Mouse (Mus musculus) hindbrain, embryonic 11.5 days (tissue): ENCODE data around the gene Trpv4. TPM values are rescaled to one million over a fixed set of nuclear protein-coding genes. Genes with fewer than 3 reads are reported as not detected.

Experiments
- ATAC-seq: fragments of 200-750 bp; cut with Nextera tagmentation; 2 replicates; pipeline ENCODE4 v1.8.0; 2017; ENCODE audit warnings: mild to moderate bottlenecking, moderate TSS enrichment, moderate library complexity; ENCODE audit not compliant: low FRiP score
- DNase-seq: peaks from one replicate; pipeline ENCODE4 v3.0.0-alpha.2; 2015; ENCODE audit warnings: low spot score
- H3K27ac ChIP-seq: fragments of 300-500 bp; sonication (generic); 2 replicates; pipeline ENCODE4 v1.5.1; 2014; ENCODE audit warnings: mild to moderate bottlenecking, low read depth, low read length
- H3K27me3 ChIP-seq: fragments of 300-500 bp; sonication (generic); 2 replicates; pipeline ENCODE4 v1.6.1; 2014; ENCODE audit warnings: mild to moderate bottlenecking, low read length, moderate library complexity, mixed read lengths; ENCODE audit not compliant: control insufficient read depth, insufficient read depth
- H3K36me3 ChIP-seq: fragments of 300-500 bp; sonication (generic); 2 replicates; pipeline ENCODE4 v1.6.1; 2014; ENCODE audit warnings: mild to moderate bottlenecking, low read length, moderate library complexity, mixed read lengths; ENCODE audit not compliant: control insufficient read depth, insufficient read depth
- H3K4me1 ChIP-seq: fragments of 300-500 bp; sonication (generic); replicated peaks from 2 replicates; pipeline ENCODE4 v1.6.1; 2014; ENCODE audit warnings: low read length, mixed read lengths; ENCODE audit not compliant: control insufficient read depth, insufficient read depth
- H3K4me2 ChIP-seq: fragments of 300-500 bp; sonication (generic); replicated peaks from 2 replicates; pipeline ENCODE4 v1.6.1; 2014; ENCODE audit warnings: mild to moderate bottlenecking, low read depth, low read length
- H3K4me3 ChIP-seq: fragments of 300-500 bp; sonication (generic); 2 replicates; pipeline ENCODE4 v1.5.1; 2014; ENCODE audit warnings: low read depth, low read length
- H3K9ac ChIP-seq: fragments of 300-500 bp; sonication (generic); 2 replicates; pipeline ENCODE4 v1.6.1; 2014; ENCODE audit warnings: low read depth, low read length
- H3K9me3 ChIP-seq: fragments of 300-500 bp; sonication (generic); 2 replicates; pipeline ENCODE4 v1.6.1; 2016; ENCODE audit warnings: low read length; ENCODE audit not compliant: control insufficient read depth
- WGBS: fragments of 180-500 bp; shearing (Covaris S2); extraction: QIAGEN DNeasy Blood & Tissue Kit; methylation state at CpG from one replicate; pipeline ENCODE4 v1.1.7; 2014; 5-methylcytosine and 5-hydroxymethylcytosine counted together
- polyA plus RNA-seq: library from polyadenylated mRNA; unstranded; fragments of >200 nt; fragmentation: Nextera tagmentation; extraction: Ambion mirVana; gene quantifications from 2 replicates; pipeline ENCODE4 v1.2.1, GENCODE M21; 2014

Trpv4 gene
- polyA plus RNA-seq: 0.38 and 0.85 TPM in 2 replicates

DNA sequence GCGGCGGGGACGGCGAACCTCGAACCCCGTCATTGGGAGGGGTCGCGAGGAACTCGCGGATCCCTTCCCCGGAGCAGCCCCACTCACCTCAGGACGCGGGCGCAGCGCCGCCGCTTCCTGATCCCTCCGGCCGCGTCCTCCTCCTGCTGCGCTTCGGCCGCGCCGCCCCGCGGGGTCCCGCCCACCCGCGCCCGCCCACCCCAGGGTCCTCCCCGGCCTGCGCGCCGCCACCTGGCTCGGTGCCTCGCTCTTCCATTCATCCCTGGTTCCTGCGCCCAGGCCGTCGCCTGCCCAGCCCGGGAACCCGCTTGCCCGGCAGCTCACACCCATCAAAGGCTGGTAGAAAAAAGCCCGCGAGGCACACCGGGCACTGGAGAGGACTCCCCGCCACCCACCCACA, at the start of gene Trpv4:
TSS of gene Trpv4 (minus strand) at position 167 of the 400 bp plus-strand sequence.
- 1% methylated on average over 19 of the region's 47 CpGs for WGBS
- peak within 1 kb of the TSS; percentile 62 for H3K4me2 ChIP-seq
- peaks cover 4% of the 10 kb centered on the region; the same call in 1 of the 2 replicates for H3K4me1 ChIP-seq
- H3K36me3 ChIP-seq: no peaks in the 10 kb centered on the region
- ATAC-seq: no peak
- 0 out of 2 replicates have a peak within 1 kb of the TSS, but pooled peaks have one; percentile 24 for H3K9ac ChIP-seq
- no peak within 1 kb of the TSS for H3K27ac ChIP-seq
- H3K27me3 ChIP-seq: peaks cover 37% of the 10 kb centered on the region
- peak within 1 kb of the TSS; percentile 34 for H3K4me3 ChIP-seq
- DNase-seq: no peak
- H3K9me3 ChIP-seq: no peaks in the 10 kb centered on the region

DNA sequence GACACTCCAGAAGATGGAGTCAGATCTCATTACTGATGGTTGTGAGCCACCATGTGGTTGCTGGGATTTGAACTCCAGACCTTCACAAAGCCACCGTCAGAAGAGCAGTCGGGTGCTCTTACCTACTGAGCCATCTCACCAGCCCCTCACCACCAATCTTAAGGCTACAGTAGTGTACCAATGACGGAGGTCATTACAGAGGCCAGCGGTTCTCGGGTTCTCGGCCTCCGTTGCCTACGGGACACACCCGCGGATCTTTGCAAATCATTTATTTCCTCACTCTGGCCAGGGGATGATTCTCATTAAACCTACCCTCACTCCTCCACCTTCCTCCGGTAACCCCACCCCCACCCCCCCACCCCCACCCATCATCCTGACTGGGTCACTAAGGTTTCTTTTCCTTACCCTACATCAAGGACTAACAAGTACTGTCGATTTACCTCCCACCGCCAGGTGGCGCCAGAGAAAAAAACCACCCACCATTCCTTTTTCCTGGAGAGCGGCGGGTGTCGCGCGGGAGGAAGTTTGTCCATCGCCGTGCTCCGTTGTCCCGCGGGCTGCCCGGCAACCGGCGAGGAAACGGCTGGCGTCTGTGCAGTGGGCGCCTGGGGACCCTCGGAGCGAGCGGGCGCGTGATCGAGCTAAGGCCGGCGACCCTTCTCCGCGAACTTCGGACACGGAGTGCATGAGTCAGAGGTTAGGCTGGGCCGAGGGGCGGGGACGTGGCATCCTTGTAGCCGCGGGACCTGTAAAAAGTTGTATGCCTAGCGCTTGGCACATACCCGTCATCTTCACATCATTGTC, 49.2 kb upstream of the Trpv4 start, which contains the start of gene Tchp:
TSS of gene Tchp (plus strand) at position 496 of the 804 bp plus-strand sequence.
- Histone ChIP-seq H3K9ac (peak within 1 kb of the TSS; percentile 74), H3K9me3 (no peaks in the 10 kb centered on the region), H3K4me3 (peak within 1 kb of the TSS; percentile 61), H3K36me3 (no peaks in the 10 kb centered on the region), H3K27ac (no peak within 1 kb of the TSS), H3K4me2 (peak within 1 kb of the TSS; percentile 48), H3K27me3 (no peaks in the 10 kb centered on the region), H3K4me1 (no peaks in the 10 kb centered on the region; the same call in 1 of the 2 replicates)
- ATAC-seq: peak; percentile 85
- WGBS: 4% methylated on average over 47 of the region's 49 CpGs
- DNase-seq: peak; percentile 98

DNA sequence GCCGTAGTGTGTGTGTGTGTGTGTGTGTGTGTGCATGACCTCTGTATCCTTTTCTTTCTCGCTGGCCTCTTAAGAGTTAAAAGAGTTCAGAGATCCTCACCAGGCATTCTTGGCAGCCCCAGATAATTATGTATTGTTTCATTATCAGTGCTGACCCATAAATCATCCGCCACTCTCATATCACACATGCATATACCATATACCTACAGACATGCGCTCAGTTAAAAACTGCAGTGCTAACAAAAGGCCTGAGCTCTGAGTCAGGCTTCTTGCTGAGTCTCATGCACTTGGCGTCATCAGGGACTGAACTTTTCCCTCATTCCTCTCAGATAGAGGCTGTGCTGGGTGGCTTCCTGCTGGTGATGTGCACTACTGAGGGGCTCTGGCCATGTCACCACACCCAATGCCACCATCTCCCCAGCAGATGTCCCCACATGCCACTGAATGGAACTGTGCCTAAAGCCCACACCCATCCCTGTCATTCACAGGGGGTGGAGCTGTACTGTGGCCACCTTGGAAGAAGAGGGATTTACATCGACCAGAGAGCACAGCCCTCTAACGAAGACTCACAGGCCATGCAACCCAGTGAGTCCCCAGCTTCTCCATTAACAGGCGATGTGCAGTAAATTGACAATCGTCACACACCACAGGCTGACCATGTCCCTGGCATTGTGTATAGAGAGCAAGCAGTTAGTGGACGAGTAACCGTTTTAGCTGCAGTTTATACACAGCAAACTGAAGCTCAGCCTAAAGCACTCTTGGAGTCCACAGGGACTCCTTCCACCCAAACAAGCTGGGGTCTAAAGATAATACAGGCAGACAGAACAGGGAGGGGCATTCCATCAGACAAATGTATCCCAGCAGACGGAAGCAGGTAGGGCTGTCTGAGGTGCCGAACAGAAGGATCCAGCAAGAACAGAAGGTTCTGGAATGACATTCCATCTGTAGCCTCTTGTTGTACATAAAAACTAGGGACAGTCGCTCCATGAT, 44.5 kb upstream of the Trpv4 start:
- Histone ChIP-seq H3K4me1 (no peaks in the 10 kb centered on the region), H3K4me3 (no peak overlapping the region), H3K9me3 (no peaks in the 10 kb centered on the region), H3K27me3 (no peaks in the 10 kb centered on the region), H3K4me2 (no peak overlapping the region), H3K27ac (no peak overlapping the region), H3K36me3 (no peaks in the 10 kb centered on the region), H3K9ac (no peak overlapping the region)
- DNase-seq (peak; percentile 26), ATAC-seq (0 out of 2 replicates have a peak, but pooled peaks have one; percentile 35)
- 64% methylated on average over 14 of the region's 14 CpGs for WGBS

DNA sequence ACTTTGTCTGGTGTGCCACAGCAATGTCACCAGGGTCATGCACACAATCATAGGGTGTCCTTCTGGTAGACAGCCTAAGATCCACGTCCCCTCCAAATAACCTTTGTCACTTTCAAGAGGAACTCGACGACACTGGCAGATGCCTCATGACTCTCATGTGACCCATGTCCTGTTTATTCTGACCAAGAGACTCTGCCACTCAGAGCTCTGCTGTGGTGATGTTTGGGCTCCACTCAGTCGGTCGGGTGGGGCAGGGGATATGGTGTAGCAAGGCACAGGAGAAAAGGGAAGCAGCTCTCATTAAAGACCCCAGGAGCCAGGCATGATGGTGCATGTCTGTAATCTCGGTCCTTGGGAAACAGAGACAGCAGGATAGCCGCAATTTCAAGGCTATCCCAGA, 40.8 kb upstream of the Trpv4 start:
- 76% methylated on average over 7 of the region's 7 CpGs for WGBS
- Histone ChIP-seq H3K4me2 (no peak overlapping the region), H3K9me3 (no peaks in the 10 kb centered on the region), H3K36me3 (no peaks in the 10 kb centered on the region), H3K27ac (no peak overlapping the region), H3K9ac (no peak overlapping the region), H3K4me3 (no peak overlapping the region), H3K4me1 (no peaks in the 10 kb centered on the region), H3K27me3 (no peaks in the 10 kb centered on the region)
- DNase-seq: no peak
- no peak for ATAC-seq

DNA sequence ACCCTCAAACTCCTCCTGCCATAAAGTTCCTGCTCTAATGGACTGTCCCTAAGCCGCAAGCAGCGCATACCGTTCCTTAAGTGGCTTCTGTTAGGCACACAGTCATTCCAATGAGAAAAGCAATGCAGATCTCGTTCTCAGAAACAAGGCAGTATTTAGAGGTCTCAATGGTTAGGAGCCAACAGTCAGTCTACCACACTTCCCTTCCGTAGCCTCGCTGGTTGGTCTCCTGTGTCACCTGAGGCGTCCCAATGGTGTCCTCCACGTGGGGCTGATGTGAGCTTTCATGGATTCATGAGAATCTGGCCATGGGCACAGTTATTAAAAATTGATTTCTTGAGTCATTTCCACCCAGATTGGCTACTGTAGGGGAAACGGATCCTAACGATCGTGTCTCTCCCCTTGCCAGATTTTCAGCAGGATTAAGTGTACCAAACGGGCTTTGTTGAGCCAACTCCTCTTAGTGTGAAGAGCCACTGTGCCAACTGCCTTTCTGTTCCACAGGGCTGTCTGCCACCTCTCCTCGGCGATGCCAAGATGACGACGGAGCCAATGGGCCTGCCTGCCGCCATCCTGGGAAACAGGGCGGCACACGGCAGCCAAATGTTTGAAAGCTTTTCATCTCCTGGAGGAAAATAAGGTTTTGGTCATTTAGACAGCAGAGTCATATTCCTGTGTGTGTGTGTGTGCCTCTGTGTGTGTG, 40.0 kb upstream of the Trpv4 start:
- Histone ChIP-seq H3K4me2 (no peak overlapping the region), H3K27me3 (no peaks in the 10 kb centered on the region), H3K9ac (no peak overlapping the region), H3K27ac (no peak overlapping the region), H3K36me3 (no peaks in the 10 kb centered on the region), H3K4me1 (no peaks in the 10 kb centered on the region), H3K9me3 (no peaks in the 10 kb centered on the region), H3K4me3 (no peak overlapping the region)
- ATAC-seq (no peak), DNase-seq (no peak)
- WGBS: 91% methylated on average over 19 of the region's 19 CpGs

DNA sequence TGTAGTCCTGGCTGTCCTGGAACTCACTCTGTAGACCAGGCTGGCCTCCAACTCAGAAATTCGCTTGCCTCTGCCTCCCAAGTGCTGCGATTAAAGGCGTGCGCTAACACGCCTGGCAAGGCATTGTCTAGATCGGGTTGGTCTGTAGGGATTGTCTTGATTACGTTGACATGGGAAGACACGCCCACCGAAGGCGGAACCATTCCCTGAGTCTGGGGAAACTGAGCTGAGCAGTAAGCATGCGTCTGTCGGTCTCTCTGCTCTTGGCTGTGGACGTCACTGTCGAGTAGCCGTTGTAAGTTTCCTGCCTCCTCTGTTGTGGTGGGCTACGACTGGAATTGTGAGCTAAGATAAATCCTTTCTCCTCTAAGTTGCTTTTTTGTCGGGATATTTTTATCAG, 38.7 kb upstream of the Trpv4 start:
- Histone ChIP-seq H3K9me3 (no peaks in the 10 kb centered on the region), H3K36me3 (no peaks in the 10 kb centered on the region), H3K9ac (no peak overlapping the region), H3K4me3 (no peak overlapping the region), H3K4me1 (no peaks in the 10 kb centered on the region), H3K27ac (no peak overlapping the region), H3K27me3 (no peaks in the 10 kb centered on the region), H3K4me2 (no peak overlapping the region)
- ATAC-seq (no peak), DNase-seq (no peak)
- 81% methylated on average over 17 of the region's 17 CpGs for WGBS

DNA sequence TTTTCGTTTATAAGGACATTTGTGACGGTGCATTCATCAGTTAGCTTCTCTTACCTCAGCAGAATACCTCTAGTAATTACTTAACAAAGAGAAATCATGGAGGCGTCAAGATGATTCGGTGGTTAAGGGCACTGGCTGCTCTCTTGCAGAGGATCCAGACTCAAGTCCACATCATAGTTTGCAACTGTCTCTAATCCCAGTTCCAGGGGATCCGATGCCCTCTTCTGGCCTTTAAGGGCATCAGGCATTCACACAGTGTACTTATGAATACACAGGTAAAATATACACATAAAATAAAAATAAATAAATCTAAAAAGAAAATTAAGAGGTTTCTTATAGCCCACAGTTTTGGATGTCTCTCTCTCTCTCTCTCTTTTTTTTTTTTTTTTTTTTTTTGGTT, 37.6 kb upstream of the Trpv4 start:
- Histone ChIP-seq H3K27me3 (no peaks in the 10 kb centered on the region), H3K27ac (no peak overlapping the region), H3K4me3 (no peak overlapping the region), H3K9ac (no peak overlapping the region), H3K4me2 (no peak overlapping the region), H3K36me3 (no peaks in the 10 kb centered on the region), H3K9me3 (no peaks in the 10 kb centered on the region), H3K4me1 (no peaks in the 10 kb centered on the region)
- no peak for DNase-seq
- ATAC-seq: no peak
- 75% methylated on average over 5 of the region's 5 CpGs for whole genome bisulfite sequencing
